Mouse (Mus musculus): ENCODE data around the gene Frs2. TPM values are rescaled to one million over a fixed set of nuclear protein-coding genes. Genes with fewer than 3 reads are reported as not detected.

Gene Frs2
- polyA plus RNA-seq, 1 experiment from 2014 or later = 7.7 TPM

DNA sequence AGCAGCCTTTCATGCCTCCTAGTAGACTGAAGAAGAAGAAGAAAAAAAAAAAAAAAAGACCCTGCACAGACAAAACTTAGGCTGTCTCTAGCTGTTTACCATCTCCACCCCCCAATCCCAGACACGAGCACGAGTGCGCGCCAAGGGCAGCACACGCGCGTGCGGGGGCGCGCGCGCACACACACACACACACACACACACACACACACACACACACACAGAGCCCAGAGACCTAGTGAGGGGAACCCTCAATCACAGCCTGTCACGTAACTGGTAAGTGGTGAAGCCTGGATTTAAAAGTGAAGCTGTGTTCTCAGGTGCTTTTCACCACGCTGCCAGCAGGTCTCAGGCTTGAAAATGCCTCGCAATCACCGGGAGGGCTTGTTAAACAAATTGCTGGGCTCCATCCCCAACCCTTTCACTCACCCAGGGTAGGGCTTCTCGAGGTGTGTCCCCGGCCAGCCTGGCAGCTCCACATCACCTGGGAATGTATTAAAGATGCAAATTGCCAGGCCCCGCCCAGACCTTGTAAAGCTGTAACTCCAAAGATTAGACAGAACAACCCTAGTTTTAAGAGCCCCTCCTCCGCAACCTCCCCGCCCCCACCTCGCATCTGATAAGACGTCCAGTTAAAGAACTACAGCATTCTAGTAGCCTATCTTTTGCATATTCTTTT, 1.7 kb upstream of the Frs2 start:
- peaks cover 26% of the 10 kb centered on the region for H3K4me1 ChIP-seq (ENCODE audit: insufficient read depth)
- TF ChIP-seq CTCF (IDR thresholded peaks at IDR 0.05; ENCODE audit: low read depth) (no peak), EP300 (IDR thresholded peaks at IDR 0.05; ENCODE audit: low read depth) (peak; percentile 42; the same call in 1 of the 2 replicates)

GRCm38 (mm10) chr10:117149241-117149640, 907 bp upstream of the Frs2 start:
- Histone ChIP-seq H3K4me3 (ENCODE audit: low read depth, low read length) (peak overlapping the region; percentile 96), H3K27ac (ENCODE audit: low read depth) (peak overlapping the region; percentile 17; the same call in 1 of the 2 replicates), H3K27me3 (ENCODE audit: insufficient read depth, low read length) (no peaks in the 10 kb centered on the region), H3K4me1 (ENCODE audit: insufficient read depth) (peaks cover 34% of the 10 kb centered on the region), H3K36me3 (replicated peaks; ENCODE audit: insufficient read depth, low read length) (no peaks in the 10 kb centered on the region), H3K9ac (replicated peaks) (peak overlapping the region; percentile 99), H3K9me3 (ENCODE audit: low read length) (no peaks in the 10 kb centered on the region), H3K4me2 (ENCODE audit: low read depth, low read length) (peak overlapping the region; percentile 78)
- ATAC-seq (no peak), DNase-seq (no peak)
- TF ChIP-seq EP300 (IDR thresholded peaks at IDR 0.05; ENCODE audit: low read depth) (no peak), CTCF (IDR thresholded peaks at IDR 0.05; ENCODE audit: low read depth) (no peak)
- 22% methylated on average over 7 of the region's 7 CpGs for WGBS (ENCODE audit: insufficient replicate concordance)

More for the DNA sequence above, 1.7 kb upstream of the Frs2 start:
- Histone ChIP-seq H3K9ac (replicated peaks) (peak overlapping the region; percentile 56), H3K36me3 (replicated peaks; ENCODE audit: insufficient read depth, low read length) (no peaks in the 10 kb centered on the region), H3K4me2 (ENCODE audit: low read depth, low read length) (peak overlapping the region; percentile 78), H3K27ac (ENCODE audit: low read depth) (peak overlapping the region; percentile 60; the same call in 1 of the 2 replicates), H3K4me3 (ENCODE audit: low read depth, low read length) (peak overlapping the region; percentile 96), H3K27me3 (ENCODE audit: insufficient read depth, low read length) (no peaks in the 10 kb centered on the region), H3K9me3 (ENCODE audit: low read length) (no peaks in the 10 kb centered on the region)
- DNase-seq (peak; percentile 74), ATAC-seq (peak; percentile 12)
- WGBS (ENCODE audit: insufficient replicate concordance) = 3% methylated on average over 23 of the region's 23 CpGs

GRCm38 (mm10) chr10:117147463-117148360, 622 bp downstream of the Frs2 start:
- ATAC-seq (peak; percentile 57), DNase-seq (peak; percentile 60)
- Histone ChIP-seq H3K36me3 (replicated peaks; ENCODE audit: insufficient read depth, low read length) (no peaks in the 10 kb centered on the region), H3K27me3 (ENCODE audit: insufficient read depth, low read length) (no peaks in the 10 kb centered on the region), H3K4me3 (ENCODE audit: low read depth, low read length) (peak overlapping the region; percentile 96), H3K9me3 (ENCODE audit: low read length) (no peaks in the 10 kb centered on the region), H3K4me1 (ENCODE audit: insufficient read depth) (peaks cover 43% of the 10 kb centered on the region), H3K9ac (replicated peaks) (peak overlapping the region; percentile 99), H3K4me2 (ENCODE audit: low read depth, low read length) (peak overlapping the region; percentile 78), H3K27ac (ENCODE audit: low read depth) (peak overlapping the region; percentile 98)
- no peak for TF ChIP-seq CTCF (IDR thresholded peaks at IDR 0.05; ENCODE audit: low read depth)
- no peak for TF ChIP-seq EP300 (IDR thresholded peaks at IDR 0.05; ENCODE audit: low read depth)
- WGBS (ENCODE audit: insufficient replicate concordance) = under 1% methylated on average over 42 of the region's 72 CpGs

- H3K36me3 ChIP-seq (replicated peaks; ENCODE audit: insufficient read depth, low read length) = no peaks in the 10 kb centered on the region
- H3K4me2 ChIP-seq (ENCODE audit: low read depth, low read length) = peak overlapping the region; percentile 78
- WGBS (ENCODE audit: insufficient replicate concordance) = 39% methylated on average over 9 of the region's 9 CpGs
- peaks cover 48% of the 10 kb centered on the region for H3K4me1 ChIP-seq (ENCODE audit: insufficient read depth)
- H3K4me3 ChIP-seq (ENCODE audit: low read depth, low read length) = peak overlapping the region; percentile 96
- no peaks in the 10 kb centered on the region for H3K9me3 ChIP-seq (ENCODE audit: low read length)
- ATAC-seq (no peak), DNase-seq (peak; percentile 22)
- peak overlapping the region; percentile 61 for H3K27ac ChIP-seq (ENCODE audit: low read depth)
- TF ChIP-seq CTCF (IDR thresholded peaks at IDR 0.05; ENCODE audit: low read depth) (no peak), EP300 (IDR thresholded peaks at IDR 0.05; ENCODE audit: low read depth) (no peak)
- H3K27me3 ChIP-seq (ENCODE audit: insufficient read depth, low read length) = no peaks in the 10 kb centered on the region
- peak overlapping the region; percentile 58 for H3K9ac ChIP-seq (replicated peaks)
Measured at GRCm38 (mm10) chr10:117146421-117146820, 1.9 kb downstream of the Frs2 start.

DNA sequence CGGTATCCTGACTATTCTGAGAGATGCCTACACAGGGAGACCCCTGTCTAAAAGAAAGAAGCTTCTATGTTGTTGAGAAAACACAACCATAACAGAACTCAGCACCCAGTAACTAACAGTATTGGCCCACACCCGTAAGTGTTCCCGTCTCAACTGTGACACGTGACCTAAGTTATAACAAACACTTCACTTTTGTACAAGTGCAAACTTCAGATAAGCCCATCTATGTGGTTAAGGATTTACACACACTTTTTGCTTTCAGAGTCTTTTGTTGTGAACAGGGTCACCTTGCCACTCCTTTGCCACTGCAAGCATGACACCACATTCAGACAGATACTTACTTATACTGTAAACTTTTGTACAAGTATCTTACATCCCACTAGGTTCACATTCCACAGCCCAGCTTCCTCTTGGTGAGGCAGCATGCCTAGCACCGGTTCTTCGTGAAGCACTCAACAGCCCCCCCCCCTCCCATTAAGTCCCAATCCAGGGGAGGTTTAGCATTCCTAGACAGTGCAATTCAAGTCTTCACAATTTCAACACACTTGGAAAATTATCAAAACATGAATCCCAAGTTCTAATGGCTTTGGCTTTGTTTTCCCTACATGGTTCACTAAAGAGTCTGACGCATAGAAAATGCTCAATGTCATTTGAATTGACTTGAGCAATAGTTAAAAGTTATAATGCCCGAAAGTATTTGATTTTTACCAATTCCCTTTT, 2.6 kb downstream of the Frs2 start:
- peak overlapping the region; percentile 61 for H3K27ac ChIP-seq (ENCODE audit: low read depth)
- peaks cover 50% of the 10 kb centered on the region for H3K4me1 ChIP-seq (ENCODE audit: insufficient read depth)

More for the DNA sequence above, 2.6 kb downstream of the Frs2 start:
- no peak overlapping the region; the same call in 1 of the 2 replicates for H3K9ac ChIP-seq (replicated peaks)
- H3K4me3 ChIP-seq (ENCODE audit: low read depth, low read length) = peak overlapping the region; percentile 96
- ATAC-seq (no peak), DNase-seq (no peak)
- no peaks in the 10 kb centered on the region for H3K27me3 ChIP-seq (ENCODE audit: insufficient read depth, low read length)
- no peaks in the 10 kb centered on the region for H3K36me3 ChIP-seq (replicated peaks; ENCODE audit: insufficient read depth, low read length)
- no peaks in the 10 kb centered on the region for H3K9me3 ChIP-seq (ENCODE audit: low read length)
- WGBS (ENCODE audit: insufficient replicate concordance) = 32% methylated on average over 8 of the region's 8 CpGs
- H3K4me2 ChIP-seq (ENCODE audit: low read depth, low read length) = peak overlapping the region; percentile 78
- TF ChIP-seq EP300 (IDR thresholded peaks at IDR 0.05; ENCODE audit: low read depth) (no peak; the same call in 1 of the 2 replicates), CTCF (IDR thresholded peaks at IDR 0.05; ENCODE audit: low read depth) (no peak)

All from liver, postnatal 0 days (tissue).